Mouse (Mus musculus) kidney, embryonic 14.5 days (tissue): ENCODE measurements at regions not wholly inside any gene's neighbourhood (a gene's known extent, or its start where the extent isn't known, plus 50 kb on each side); places are given as distances from the start of the nearest gene placed in this dataset.

Experiments
- ATAC-seq: fragments of 200-750 bp; cut with Nextera tagmentation; 2 replicates; pipeline ENCODE4 v1.8.0; 2017; ENCODE audit warnings: moderate number of reproducible peaks, mild to moderate bottlenecking, moderate TSS enrichment, moderate library complexity; ENCODE audit not compliant: low FRiP score, low TSS enrichment
- H3K27ac ChIP-seq: fragments of 300-500 bp; sonication (generic); 2 replicates; pipeline ENCODE4 v1.5.1; 2014; ENCODE audit warnings: low read depth, mild to moderate bottlenecking, low read length, moderate library complexity, mixed read lengths
- H3K27me3 ChIP-seq: fragments of 300-500 bp; sonication (generic); 2 replicates; pipeline ENCODE4 v1.6.1; 2014; ENCODE audit warnings: mild to moderate bottlenecking, low read length; ENCODE audit not compliant: control insufficient read depth, insufficient read depth
- H3K36me3 ChIP-seq: fragments of 300-500 bp; sonication (generic); 2 replicates; pipeline ENCODE4 v1.6.1; 2014; ENCODE audit warnings: low read length, mixed read lengths; ENCODE audit not compliant: control insufficient read depth, insufficient read depth
- H3K4me1 ChIP-seq: fragments of 300-500 bp; sonication (generic); 2 replicates; pipeline ENCODE4 v1.6.1; 2014; ENCODE audit warnings: low read length, mixed read lengths; ENCODE audit not compliant: control insufficient read depth, insufficient read depth
- H3K4me2 ChIP-seq: fragments of 300-500 bp; sonication (generic); replicated peaks from 2 replicates; pipeline ENCODE4 v1.6.1; 2014; ENCODE audit warnings: low read depth, mild to moderate bottlenecking, low read length
- H3K4me3 ChIP-seq: fragments of 300-500 bp; sonication (generic); 2 replicates; pipeline ENCODE4 v1.5.1; 2014; ENCODE audit warnings: mild to moderate bottlenecking, low read length
- H3K9ac ChIP-seq: fragments of 300-500 bp; sonication (generic); 2 replicates; pipeline ENCODE4 v1.6.1; 2014; ENCODE audit warnings: low read depth, mild to moderate bottlenecking, low read length, moderate library complexity
- H3K9me3 ChIP-seq: fragments of 300-500 bp; sonication (generic); 2 replicates; pipeline ENCODE4 v1.6.1; 2016; ENCODE audit warnings: low read length; ENCODE audit not compliant: control insufficient read depth
- WGBS: fragments of 180-500 bp; shearing (Covaris S2); extraction: QIAGEN DNeasy Blood & Tissue Kit; methylation state at CpG from one replicate; pipeline ENCODE4 v1.1.7; 2014; 5-methylcytosine and 5-hydroxymethylcytosine counted together

DNA sequence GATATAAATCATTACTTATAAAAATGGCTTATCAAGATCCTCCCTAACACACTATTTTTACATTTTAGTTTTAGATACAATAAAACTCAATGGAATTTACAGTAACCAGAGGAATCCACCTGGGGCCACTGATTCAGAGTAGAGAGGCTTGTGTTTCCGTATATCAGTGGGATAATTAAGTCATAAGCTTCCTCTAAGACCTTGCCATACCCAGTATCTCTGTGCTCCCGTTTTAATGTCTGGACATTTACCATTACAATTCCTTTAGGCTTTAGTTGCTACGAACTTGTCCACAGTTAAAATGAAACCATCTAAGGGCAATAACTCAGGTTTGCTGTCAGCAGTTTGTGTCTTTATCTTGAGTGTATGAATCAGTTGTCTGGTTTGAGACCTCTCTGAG, 127.9 kb downstream of the Mreg start:
- Histone ChIP-seq H3K27me3 (no peaks in the 10 kb centered on the region), H3K4me3 (no peak overlapping the region), H3K36me3 (no peaks in the 10 kb centered on the region), H3K4me2 (no peak overlapping the region), H3K9me3 (no peaks in the 10 kb centered on the region), H3K4me1 (no peaks in the 10 kb centered on the region), H3K9ac (no peak overlapping the region), H3K27ac (no peak overlapping the region)
- WGBS = 61% methylated on average over 3 of the region's 3 CpGs
- ATAC-seq = no peak

DNA sequence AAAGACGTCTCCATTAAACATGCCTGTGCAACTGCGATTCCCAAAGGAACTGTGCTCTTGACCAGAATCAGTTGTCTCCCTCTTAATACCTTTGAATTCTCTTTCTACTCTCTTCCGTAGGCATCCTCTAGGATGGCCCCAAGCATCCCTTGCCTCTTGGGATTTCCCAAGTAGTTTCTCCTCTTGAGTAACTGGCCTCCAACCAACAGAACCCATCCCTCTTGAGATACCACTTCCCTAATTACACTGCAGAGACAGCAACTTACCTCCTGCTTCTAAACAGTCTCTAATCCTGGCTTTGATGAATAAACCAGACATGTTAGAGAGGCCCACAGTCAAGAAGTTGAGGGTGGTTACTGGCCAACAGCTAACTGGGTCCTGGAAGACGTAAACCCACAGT, 129.7 kb downstream of the Mreg start:
- H3K4me3 ChIP-seq = no peak overlapping the region
- H3K27ac ChIP-seq = no peak overlapping the region
- no peak overlapping the region for H3K4me2 ChIP-seq
- H3K9ac ChIP-seq = no peak overlapping the region
- no peaks in the 10 kb centered on the region for H3K4me1 ChIP-seq
- H3K36me3 ChIP-seq = no peaks in the 10 kb centered on the region
- H3K27me3 ChIP-seq = no peaks in the 10 kb centered on the region
- no peak for ATAC-seq
- no peaks in the 10 kb centered on the region for H3K9me3 ChIP-seq
- WGBS = 83% methylated on average over 4 of the region's 4 CpGs

DNA sequence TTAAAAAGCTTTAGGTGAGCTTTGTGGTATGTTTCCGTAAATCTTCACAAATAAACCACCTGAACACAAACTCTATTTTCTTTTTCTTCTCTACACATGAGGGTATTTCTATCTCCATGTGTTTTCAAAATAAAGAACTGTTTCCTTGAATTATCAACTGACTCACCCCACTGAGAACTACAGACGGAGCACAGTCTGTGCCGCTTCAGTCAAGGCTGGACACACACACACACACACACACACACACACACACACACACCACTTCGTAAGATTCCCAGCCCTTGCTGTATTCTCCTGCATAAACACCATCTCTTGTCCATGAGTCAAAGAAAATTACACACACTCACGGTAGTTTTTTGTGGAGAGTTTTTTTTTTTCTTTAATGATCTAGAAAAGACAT, 130.3 kb downstream of the Mreg start:
- Histone ChIP-seq H3K27ac (no peak overlapping the region), H3K27me3 (no peaks in the 10 kb centered on the region), H3K4me2 (no peak overlapping the region), H3K9me3 (no peaks in the 10 kb centered on the region), H3K36me3 (no peaks in the 10 kb centered on the region), H3K9ac (no peak overlapping the region), H3K4me3 (no peak overlapping the region), H3K4me1 (no peaks in the 10 kb centered on the region)
- no peak for ATAC-seq
- WGBS = 64% methylated on average over 5 of the region's 5 CpGs

DNA sequence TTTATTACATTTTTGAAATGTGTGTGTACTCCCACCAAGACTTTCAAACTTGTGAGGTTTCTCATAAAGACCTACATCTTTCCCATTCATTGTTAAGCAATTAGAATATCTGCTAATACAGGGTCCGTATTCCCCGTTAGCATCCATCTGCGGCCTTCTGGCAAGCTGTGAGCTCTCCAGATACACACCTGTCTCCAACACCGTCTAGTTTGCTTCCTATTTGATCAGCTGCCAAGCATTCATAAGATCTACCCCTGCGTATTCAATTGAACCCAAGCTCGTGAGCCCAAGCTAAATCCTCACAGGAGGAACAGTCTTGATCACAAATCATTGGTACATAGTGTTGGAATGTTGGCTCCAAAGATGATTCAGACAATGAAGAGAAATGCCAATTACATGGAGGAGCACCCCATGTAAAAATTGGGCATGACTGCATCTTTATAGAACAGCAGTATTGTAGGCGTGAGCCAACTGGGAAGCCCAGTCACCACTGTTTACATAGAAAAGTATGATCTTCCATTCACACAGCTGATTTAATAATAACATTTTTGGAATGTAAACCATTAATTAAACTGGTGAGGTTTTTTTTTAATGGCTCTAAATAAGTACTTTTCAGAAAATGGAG, 133.1 kb downstream of the Mreg start:
- 83% methylated on average over 7 of the region's 7 CpGs for WGBS
- no peak for ATAC-seq
- no peak overlapping the region for H3K27ac ChIP-seq

DNA sequence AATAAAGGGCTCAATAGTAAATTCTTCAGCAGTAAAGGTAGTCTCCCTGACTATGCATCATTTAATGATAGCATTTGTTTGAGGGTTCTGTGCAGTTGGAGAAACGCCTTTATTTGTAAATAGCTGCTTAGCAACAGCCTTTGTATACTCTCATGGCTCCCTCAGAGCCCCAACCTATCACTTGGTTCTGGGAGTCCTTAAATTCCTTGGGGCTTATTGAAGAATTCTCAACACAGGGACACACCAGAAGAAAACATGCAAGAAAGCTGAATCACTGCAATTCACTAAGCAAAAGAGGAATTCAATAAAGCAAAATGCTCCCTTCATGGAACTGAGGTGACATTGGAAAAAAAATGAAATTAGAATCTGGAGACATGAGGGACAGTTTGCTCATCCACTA, 135.8 kb downstream of the Mreg start:
- H3K27me3 ChIP-seq = no peaks in the 10 kb centered on the region

More for the DNA sequence above, 133.1 kb downstream of the Mreg start:
- Histone ChIP-seq H3K36me3 (no peaks in the 10 kb centered on the region), H3K4me3 (no peak overlapping the region), H3K4me1 (no peaks in the 10 kb centered on the region; the same call in 1 of the 2 replicates), H3K27me3 (no peaks in the 10 kb centered on the region), H3K9ac (no peak overlapping the region), H3K9me3 (no peaks in the 10 kb centered on the region), H3K4me2 (no peak overlapping the region)

DNA sequence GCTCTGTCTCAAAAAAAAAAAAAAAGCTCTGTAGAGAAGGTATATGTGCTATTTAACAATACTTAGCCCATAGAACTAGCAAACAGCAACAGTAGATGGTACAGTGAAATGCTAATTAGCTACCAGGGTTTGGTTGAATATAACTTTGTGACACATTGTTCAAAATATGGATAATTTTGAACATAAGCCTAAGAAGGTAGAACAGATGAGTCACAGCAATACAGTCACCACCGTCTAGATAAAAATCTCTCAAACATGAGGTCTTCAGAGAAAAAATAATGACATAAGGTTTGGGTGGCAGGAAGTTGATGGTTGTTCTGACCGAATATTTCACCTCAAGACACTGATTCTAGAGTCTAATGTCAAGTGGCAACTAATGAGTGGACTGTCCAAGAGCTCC, 136.6 kb downstream of the Mreg start:
- Histone ChIP-seq H3K9me3 (no peaks in the 10 kb centered on the region), H3K4me1 (no peaks in the 10 kb centered on the region; the same call in 1 of the 2 replicates)
- WGBS = 83% methylated on average over 2 of the region's 2 CpGs

More for the DNA sequence above, 135.8 kb downstream of the Mreg start:
- ATAC-seq = no peak
- no peaks in the 10 kb centered on the region for H3K36me3 ChIP-seq
- H3K4me3 ChIP-seq = no peak overlapping the region
- H3K9me3 ChIP-seq = no peaks in the 10 kb centered on the region
- H3K27ac ChIP-seq = no peak overlapping the region
- H3K4me2 ChIP-seq = no peak overlapping the region
- 26% methylated on average over 1 of the region's 1 CpGs for WGBS
- H3K4me1 ChIP-seq = no peaks in the 10 kb centered on the region; the same call in 1 of the 2 replicates
- no peak overlapping the region for H3K9ac ChIP-seq

DNA sequence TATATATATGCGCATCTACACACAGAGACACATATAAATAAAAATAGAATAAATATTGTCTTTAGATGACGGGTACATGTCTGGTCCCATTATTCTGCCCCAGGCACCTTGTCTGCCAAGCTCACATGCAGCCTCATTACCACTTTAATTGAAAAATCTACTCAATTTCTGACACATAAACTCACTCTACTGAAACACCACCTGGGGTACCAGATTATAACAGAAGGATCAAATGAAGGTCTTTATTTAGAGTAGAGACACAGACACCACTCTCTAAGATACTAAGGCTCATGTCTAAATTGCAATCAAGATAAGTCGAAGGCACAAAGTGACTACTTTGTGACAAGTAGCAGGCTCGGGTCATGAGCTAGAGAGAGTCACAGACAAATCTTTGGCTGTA, 138.9 kb downstream of the Mreg start:
- Histone ChIP-seq H3K4me2 (no peak overlapping the region), H3K4me3 (no peak overlapping the region), H3K27me3 (no peaks in the 10 kb centered on the region), H3K27ac (no peak overlapping the region), H3K4me1 (no peaks in the 10 kb centered on the region; the same call in 1 of the 2 replicates), H3K9me3 (no peaks in the 10 kb centered on the region), H3K9ac (no peak overlapping the region), H3K36me3 (no peaks in the 10 kb centered on the region)
- no peak for ATAC-seq
- 88% methylated on average over 4 of the region's 4 CpGs for WGBS

More for the DNA sequence above, 136.6 kb downstream of the Mreg start:
- ATAC-seq = no peak
- Histone ChIP-seq H3K9ac (no peak overlapping the region), H3K27me3 (no peaks in the 10 kb centered on the region), H3K27ac (no peak overlapping the region), H3K4me3 (no peak overlapping the region), H3K36me3 (no peaks in the 10 kb centered on the region), H3K4me2 (no peak overlapping the region)

DNA sequence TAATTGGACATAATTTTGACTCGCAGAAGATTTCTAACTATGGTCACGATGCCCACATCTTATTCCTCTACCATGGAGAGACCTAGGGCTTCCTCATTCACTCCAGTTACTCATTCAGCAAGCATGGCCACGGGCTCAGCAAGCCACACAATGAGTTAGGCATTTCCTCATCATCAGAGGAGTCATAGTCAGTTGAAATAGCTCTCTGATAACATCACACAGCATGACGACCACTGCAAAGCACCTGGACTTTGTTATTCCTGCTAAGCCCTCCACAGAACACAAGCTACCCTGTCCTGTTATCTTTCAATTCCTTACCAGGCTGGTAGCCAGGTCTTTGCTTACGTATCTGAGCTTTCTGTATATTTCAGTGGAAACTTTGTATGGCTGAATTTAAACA, 141.6 kb downstream of the Mreg start:
- H3K9me3 ChIP-seq = no peaks in the 10 kb centered on the region
- no peak overlapping the region for H3K27ac ChIP-seq
- H3K4me2 ChIP-seq = no peak overlapping the region
- H3K4me3 ChIP-seq = no peak overlapping the region
- 69% methylated on average over 5 of the region's 5 CpGs for WGBS
- no peaks in the 10 kb centered on the region for H3K36me3 ChIP-seq
- no peak for ATAC-seq
- H3K4me1 ChIP-seq = no peaks in the 10 kb centered on the region
- H3K9ac ChIP-seq = no peak overlapping the region
- no peaks in the 10 kb centered on the region for H3K27me3 ChIP-seq

DNA sequence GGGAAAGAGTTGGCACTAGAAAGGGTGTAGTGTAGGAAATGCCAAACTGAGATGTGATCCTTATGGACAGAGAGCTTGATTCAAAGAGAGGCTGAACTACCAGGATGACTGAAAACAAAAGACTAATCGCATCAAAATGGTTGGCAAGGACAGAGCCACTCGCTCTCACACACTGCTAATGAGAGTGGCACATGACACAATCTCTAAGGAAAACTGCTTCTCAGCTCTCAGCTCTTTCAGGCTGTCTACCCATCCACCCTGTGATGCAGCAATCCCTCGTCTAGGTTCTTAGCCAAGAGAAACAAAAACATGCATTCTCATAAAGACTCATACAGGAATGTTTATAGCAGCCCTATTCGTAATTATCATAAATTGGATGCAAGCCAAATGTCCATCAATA, 143.1 kb downstream of the Mreg start:
- no peak overlapping the region for H3K27ac ChIP-seq
- ATAC-seq = no peak
- H3K9me3 ChIP-seq = no peaks in the 10 kb centered on the region
- WGBS = 72% methylated on average over 4 of the region's 4 CpGs
- H3K4me2 ChIP-seq = no peak overlapping the region
- H3K9ac ChIP-seq = no peak overlapping the region
- H3K4me1 ChIP-seq = no peaks in the 10 kb centered on the region
- no peak overlapping the region for H3K4me3 ChIP-seq
- H3K27me3 ChIP-seq = no peaks in the 10 kb centered on the region
- no peaks in the 10 kb centered on the region for H3K36me3 ChIP-seq
